Mouse (Mus musculus) liver, embryonic 15.5 days (tissue): Measurements from ENCODE around the gene Rpp14. TPM values are rescaled to one million over a fixed set of nuclear protein-coding genes. Genes with fewer than 3 reads are reported as not detected.
"Not testable (repeated sequence)": the region's sequence is repeated elsewhere in the genome, so short reads cannot be mapped to it uniquely, and the experiment has no call there.

ENCODE experiments used
- ATAC-seq: fragments of 200-750 bp; cut with Nextera tagmentation; 2 replicates; pipeline ENCODE4 v1.8.0; 2017; ENCODE audit warnings: moderate number of reproducible peaks, mild to moderate bottlenecking, moderate library complexity; ENCODE audit not compliant: insufficient read depth
- H3K27ac ChIP-seq: fragments of 300-500 bp; sonication (generic); replicated peaks from 2 replicates; pipeline ENCODE4 v1.5.1; 2015; ENCODE audit warnings: mild to moderate bottlenecking, inconsistent platforms
- H3K27me3 ChIP-seq: fragments of 300-500 bp; sonication (generic); 2 replicates; pipeline ENCODE4 v1.6.1; 2015; ENCODE audit warnings: mild to moderate bottlenecking, inconsistent platforms
- H3K36me3 ChIP-seq: fragments of 300-500 bp; sonication (generic); replicated peaks from 2 replicates; pipeline ENCODE4 v1.6.1; 2015; ENCODE audit warnings: moderate library complexity, mild to moderate bottlenecking, inconsistent platforms
- H3K4me1 ChIP-seq: fragments of 300-500 bp; sonication (generic); replicated peaks from 2 replicates; pipeline ENCODE4 v1.6.1; 2015; ENCODE audit warnings: inconsistent platforms
- H3K4me2 ChIP-seq: fragments of 300-500 bp; sonication (generic); 2 replicates; pipeline ENCODE4 v1.6.1; 2015; ENCODE audit warnings: moderate library complexity, mild to moderate bottlenecking, inconsistent platforms
- H3K4me3 ChIP-seq: fragments of 300-500 bp; sonication (generic); replicated peaks from 2 replicates; pipeline ENCODE4 v1.5.1; 2015; ENCODE audit warnings: mild to moderate bottlenecking, inconsistent platforms
- H3K9ac ChIP-seq: fragments of 300-500 bp; sonication (generic); 2 replicates; pipeline ENCODE4 v1.6.1; 2015; ENCODE audit warnings: moderate library complexity, mild to moderate bottlenecking, inconsistent platforms
- H3K9me3 ChIP-seq: fragments of 300-500 bp; sonication (generic); replicated peaks from 2 replicates; pipeline ENCODE4 v1.6.1; 2016; ENCODE audit warnings: inconsistent platforms
- WGBS: fragments of 180-500 bp; shearing (Covaris S2); methylation state at CpG from one replicate; pipeline ENCODE4 v1.1.7; 2015; ENCODE audit warnings: mixed read lengths; ENCODE audit not compliant: insufficient replicate concordance; 5-methylcytosine and 5-hydroxymethylcytosine counted together
- polyA plus RNA-seq: library from polyadenylated mRNA; unstranded; fragments of >200 nt; fragmentation: Nextera tagmentation; extraction: Ambion mirVana; gene quantifications from 2 replicates; pipeline ENCODE4 v1.2.1, GENCODE M21; 2015

Gene Rpp14
- polyA plus RNA-seq, 1 experiment from 2014 or later, result 19.9 TPM

DNA sequence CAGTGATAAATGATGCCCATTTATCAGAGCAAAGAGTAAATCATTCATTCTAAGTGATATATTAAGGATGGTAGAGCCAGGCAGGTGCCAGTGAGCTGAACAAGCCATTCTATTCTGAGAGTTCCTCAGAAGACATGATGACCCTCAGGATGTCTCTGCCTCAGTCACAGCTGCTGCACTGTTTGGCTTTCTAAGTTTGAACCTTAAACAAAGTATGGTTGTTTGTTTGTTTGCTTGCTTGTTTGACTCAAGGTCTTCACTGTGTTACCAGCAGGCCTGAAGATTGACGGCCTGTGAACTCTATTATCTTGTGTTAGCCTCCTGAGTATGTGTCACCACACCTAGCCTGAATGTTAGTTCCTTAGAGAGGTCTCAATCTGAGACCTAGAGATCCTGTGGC, 34.6 kb downstream of the Rpp14 start:
- H3K27me3 ChIP-seq, result no peaks in the 10 kb centered on the region
- no peak overlapping the region for H3K4me2 ChIP-seq
- H3K36me3 ChIP-seq, result no peaks in the 10 kb centered on the region
- no peaks in the 10 kb centered on the region; the same call in 1 of the 2 replicates for H3K4me1 ChIP-seq
- no peak overlapping the region for H3K4me3 ChIP-seq
- ATAC-seq, result no peak
- WGBS, result 68% methylated on average over 1 of the region's 1 CpGs
- no peak overlapping the region for H3K27ac ChIP-seq
- no peak overlapping the region for H3K9ac ChIP-seq
- no peaks in the 10 kb centered on the region for H3K9me3 ChIP-seq

DNA sequence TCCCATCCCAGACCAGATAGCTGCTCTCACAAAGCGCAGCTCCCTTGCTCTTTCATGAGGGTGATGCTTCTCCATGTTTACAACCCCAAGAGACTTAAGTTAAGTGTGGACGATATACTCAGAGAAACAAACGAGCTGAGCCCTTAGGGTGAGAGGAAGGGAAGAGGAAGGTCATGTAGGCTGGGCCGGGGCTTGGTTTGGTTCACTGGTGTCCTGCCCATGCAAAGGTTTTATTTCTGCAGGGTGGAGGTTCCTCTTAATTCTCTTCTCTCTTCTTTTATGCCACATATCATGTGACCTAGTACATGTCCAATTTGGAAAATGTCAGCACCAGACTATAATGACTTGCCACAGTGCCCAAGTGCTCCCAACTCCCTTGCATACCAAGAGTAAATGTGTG, 35.6 kb downstream of the Rpp14 start:
- H3K4me1 ChIP-seq, result no peaks in the 10 kb centered on the region; the same call in 1 of the 2 replicates
- 53% methylated on average over 4 of the region's 4 CpGs for whole genome bisulfite sequencing
- H3K27ac ChIP-seq, result no peak overlapping the region
- ATAC-seq, result no peak
- no peaks in the 10 kb centered on the region for H3K36me3 ChIP-seq
- no peaks in the 10 kb centered on the region for H3K27me3 ChIP-seq
- no peak overlapping the region for H3K4me2 ChIP-seq
- H3K9ac ChIP-seq, result no peak overlapping the region
- no peak overlapping the region for H3K4me3 ChIP-seq
- no peaks in the 10 kb centered on the region for H3K9me3 ChIP-seq

DNA sequence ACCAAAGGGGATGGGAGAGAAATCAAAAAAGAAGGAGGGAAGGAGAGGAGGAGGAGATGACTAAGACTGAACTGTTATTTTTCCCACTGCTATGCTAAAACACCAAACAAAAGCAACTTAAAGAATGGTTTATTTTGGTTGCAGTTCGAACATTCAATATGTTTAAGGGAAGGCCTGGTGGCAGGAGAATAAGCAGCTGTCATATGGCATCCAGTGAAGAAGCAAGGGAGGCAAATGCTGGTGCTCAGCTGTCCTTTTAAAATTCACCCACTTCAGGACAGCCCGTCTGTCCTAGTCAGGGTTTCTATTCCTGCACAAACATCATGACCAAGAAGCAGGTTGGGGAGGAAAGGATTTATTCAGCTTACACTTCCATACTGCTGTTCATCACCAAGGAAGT, 37.2 kb downstream of the Rpp14 start:
- no peak overlapping the region for H3K9ac ChIP-seq
- no peak overlapping the region for H3K4me3 ChIP-seq
- no peak overlapping the region for H3K4me2 ChIP-seq
- H3K9me3 ChIP-seq, result no peaks in the 10 kb centered on the region
- 60% methylated on average over 2 of the region's 2 CpGs for WGBS
- H3K36me3 ChIP-seq, result 0 out of 2 replicates have a peak, but pooled peaks cover 4% of the 10 kb centered on the region
- no peak for ATAC-seq
- H3K27me3 ChIP-seq, result no peaks in the 10 kb centered on the region
- no peaks in the 10 kb centered on the region for H3K4me1 ChIP-seq
- no peak overlapping the region for H3K27ac ChIP-seq

DNA sequence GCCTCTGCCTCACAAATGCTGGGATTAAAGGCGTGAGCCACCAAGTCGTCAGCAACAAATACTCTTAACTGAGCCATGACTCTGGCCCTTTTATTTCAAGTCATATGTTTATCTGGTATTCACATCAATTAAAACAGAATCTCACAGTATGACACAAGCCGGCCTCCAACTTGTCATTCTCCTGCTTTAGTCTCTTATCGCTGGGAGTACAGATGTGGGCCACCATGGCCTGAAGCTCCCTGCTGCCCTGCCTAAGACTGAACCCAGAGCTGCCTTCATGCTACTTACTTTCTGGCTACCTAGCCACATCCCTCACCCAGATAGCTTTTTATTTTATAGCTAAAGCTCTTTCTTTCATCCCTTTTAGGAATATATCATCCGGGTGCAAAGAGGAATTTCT, 39.3 kb downstream of the Rpp14 start:
- Histone ChIP-seq H3K4me2 (no peak overlapping the region), H3K4me1 (no peaks in the 10 kb centered on the region), H3K27me3 (no peaks in the 10 kb centered on the region), H3K27ac (no peak overlapping the region), H3K4me3 (no peak overlapping the region), H3K36me3 (0 out of 2 replicates have a peak, but pooled peaks cover 6% of the 10 kb centered on the region), H3K9ac (no peak overlapping the region), H3K9me3 (no peaks in the 10 kb centered on the region)
- WGBS, result 60% methylated on average over 5 of the region's 5 CpGs
- ATAC-seq, result no peak

DNA sequence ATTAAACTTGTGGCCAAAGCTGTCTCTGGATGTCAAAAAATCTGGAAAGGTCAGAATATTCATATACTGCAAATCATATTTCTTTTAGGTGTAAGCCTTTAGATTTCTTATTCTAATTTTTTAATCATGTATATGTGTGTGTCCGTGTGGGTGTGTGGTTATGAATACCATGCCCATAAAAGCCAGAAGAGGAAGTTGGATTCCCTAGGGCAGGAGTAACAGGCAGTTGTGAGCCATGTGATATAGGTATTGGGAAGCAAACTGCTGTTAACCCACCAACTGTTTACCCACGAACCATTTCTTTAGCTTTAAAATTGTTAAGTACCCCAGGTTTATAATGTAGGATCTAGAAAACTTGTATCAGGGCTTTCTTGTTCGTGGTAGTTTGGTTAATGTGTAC, 39.7 kb downstream of the Rpp14 start:
- Histone ChIP-seq H3K36me3 (0 out of 2 replicates have a peak, but pooled peaks cover 6% of the 10 kb centered on the region), H3K27ac (no peak overlapping the region), H3K9me3 (no peaks in the 10 kb centered on the region), H3K27me3 (no peaks in the 10 kb centered on the region), H3K4me3 (no peak overlapping the region), H3K9ac (no peak overlapping the region), H3K4me1 (no peaks in the 10 kb centered on the region), H3K4me2 (no peak overlapping the region)
- ATAC-seq, result no peak
- WGBS, result 57% methylated on average over 3 of the region's 3 CpGs

DNA sequence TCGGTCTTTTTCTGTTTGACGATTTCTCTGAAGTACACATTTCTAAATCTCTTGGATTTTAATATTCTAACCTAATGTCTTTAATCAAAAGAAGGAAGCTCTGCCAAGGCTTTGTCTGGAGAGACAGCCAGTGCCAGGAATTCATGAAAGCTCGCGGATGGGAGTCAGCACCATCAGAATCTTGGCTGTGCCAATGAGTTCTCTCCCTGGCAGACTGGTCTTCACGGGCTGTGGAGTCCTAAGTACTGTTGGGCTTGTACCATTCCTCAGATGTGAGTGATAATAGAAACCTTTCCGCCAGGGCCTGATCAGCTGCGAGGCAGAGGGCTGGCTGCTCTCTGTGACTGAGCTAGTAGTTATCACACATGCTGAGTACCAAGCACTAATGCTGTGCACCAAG, 43.0 kb downstream of the Rpp14 start:
- Histone ChIP-seq H3K4me1 (no peaks in the 10 kb centered on the region), H3K36me3 (0 out of 2 replicates have a peak, but pooled peaks cover 8% of the 10 kb centered on the region), H3K4me2 (no peak overlapping the region), H3K27ac (no peak overlapping the region), H3K9me3 (no peaks in the 10 kb centered on the region), H3K27me3 (no peaks in the 10 kb centered on the region), H3K9ac (no peak overlapping the region), H3K4me3 (no peak overlapping the region)
- 70% methylated on average over 7 of the region's 7 CpGs for WGBS
- no peak for ATAC-seq

DNA sequence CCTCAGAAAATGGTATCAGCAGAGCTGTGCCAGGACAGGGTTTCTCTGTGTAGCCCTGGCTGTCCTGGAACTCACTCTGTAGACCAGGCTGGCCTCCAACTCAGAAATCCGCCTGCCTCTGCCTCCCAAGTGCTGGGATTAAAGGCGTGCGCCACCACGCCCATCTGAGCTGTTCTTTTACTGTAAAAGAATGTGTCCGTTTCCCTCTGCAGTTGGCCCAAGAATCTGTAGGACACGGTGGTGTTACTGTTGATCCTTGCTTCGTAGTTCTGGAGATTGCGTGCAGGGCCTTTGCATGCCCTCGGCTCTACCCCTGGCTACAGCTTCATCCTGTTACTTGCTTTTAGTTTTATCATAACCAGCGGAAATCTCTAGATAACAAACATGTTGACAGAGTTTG, 43.4 kb downstream of the Rpp14 start:
- H3K9ac ChIP-seq, H3K4me3 ChIP-seq, H3K4me1 ChIP-seq, H3K4me2 ChIP-seq, H3K36me3 ChIP-seq, H3K9me3 ChIP-seq, ATAC-seq, H3K27me3 ChIP-seq, H3K27ac ChIP-seq: not testable (repeated sequence)
- WGBS, result 81% methylated on average over 10 of the region's 10 CpGs

DNA sequence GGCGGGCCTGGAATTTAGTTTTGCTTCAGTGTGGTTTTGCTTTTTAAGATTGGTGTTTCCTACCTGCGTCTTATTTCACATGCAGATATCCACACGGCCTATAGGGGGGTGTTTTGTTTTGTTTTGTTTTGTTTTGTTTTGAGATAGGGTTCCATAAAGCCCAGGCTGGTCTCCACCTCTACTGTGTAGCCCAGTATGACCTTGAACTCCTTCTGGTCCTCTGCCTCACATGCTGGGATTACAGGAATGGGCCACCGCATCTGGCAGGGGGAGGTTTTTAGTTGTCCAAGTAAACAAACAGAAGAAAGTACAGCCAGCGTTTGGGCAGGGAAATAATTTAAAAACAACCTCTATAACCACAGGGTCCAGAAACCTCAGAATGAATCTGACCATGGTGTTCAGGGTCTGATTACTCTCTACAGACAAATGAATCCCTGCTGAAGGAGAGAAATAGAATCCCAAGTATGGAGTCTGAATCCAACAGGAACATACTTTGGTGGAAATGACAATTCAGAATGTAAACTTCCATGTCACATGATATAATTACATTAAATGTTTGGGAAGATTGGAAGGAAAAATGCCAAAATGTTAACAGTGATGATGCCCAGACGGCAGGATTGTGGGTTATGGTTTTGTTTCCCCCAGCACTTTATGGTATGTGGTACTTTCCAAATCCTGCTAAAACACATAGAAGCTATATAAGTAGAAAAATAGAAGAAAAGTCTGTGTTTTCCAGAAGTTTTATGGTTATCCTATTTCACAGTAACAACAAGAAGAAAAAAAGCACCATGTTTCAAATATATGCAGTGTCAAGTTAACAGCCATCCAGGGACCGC, 44.1 kb downstream of the Rpp14 start:
- Histone ChIP-seq H3K9ac (no peak overlapping the region), H3K4me3 (no peak overlapping the region), H3K27me3 (no peaks in the 10 kb centered on the region), H3K9me3 (no peaks in the 10 kb centered on the region), H3K4me2 (no peak overlapping the region), H3K4me1 (no peaks in the 10 kb centered on the region), H3K36me3 (0 out of 2 replicates have a peak, but pooled peaks cover 8% of the 10 kb centered on the region), H3K27ac (no peak overlapping the region)
- no peak for ATAC-seq
- 64% methylated on average over 7 of the region's 7 CpGs for WGBS

DNA sequence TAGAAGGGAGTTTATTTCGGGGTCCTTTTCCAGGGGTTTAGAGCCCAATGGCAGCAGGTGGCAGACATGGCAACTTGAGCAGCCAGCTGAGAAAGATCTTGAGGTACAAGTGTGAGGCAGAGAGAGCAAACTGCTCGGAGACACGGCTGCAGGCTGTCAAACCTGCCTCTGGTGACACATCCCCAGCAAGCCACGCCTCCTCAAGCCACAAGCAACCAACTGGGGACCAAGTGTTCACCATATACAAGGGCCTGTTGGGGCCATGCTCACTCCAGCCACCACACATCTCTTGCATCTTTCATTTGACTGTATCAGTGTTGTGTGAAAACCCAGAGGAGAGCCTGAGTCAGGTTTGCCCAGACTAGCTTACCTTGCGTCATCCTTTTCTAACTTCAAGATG, 47.8 kb downstream of the Rpp14 start:
- ATAC-seq, result no peak
- Histone ChIP-seq H3K4me2 (no peak overlapping the region), H3K9me3 (no peaks in the 10 kb centered on the region), H3K9ac (no peak overlapping the region), H3K4me3 (no peak overlapping the region), H3K4me1 (no peaks in the 10 kb centered on the region), H3K36me3 (0 out of 2 replicates have a peak, but pooled peaks cover 6% of the 10 kb centered on the region), H3K27ac (no peak overlapping the region), H3K27me3 (no peaks in the 10 kb centered on the region)
- WGBS, result 55% methylated on average over 5 of the region's 5 CpGs

DNA sequence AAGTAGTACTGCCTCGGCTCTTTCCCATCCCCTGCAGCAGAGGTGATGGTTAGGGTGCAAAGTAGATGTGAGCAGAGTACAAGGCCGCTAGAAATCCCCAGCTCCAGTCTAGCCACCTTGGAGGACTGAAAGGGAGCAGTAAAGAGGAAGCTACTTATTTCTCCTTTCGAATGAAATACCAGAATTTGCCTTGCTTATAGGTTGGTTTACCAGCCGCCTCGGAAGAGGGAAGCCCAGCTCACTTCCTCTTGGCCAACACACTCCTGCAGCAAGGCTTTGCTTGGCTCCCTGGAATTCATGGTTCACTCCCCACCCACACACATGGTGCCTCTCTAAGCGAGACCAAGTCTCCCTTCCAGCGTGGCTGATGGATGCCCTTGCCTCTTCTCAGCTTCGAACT, 52.6 kb downstream of the Rpp14 start:
- H3K4me2 ChIP-seq, result no peak overlapping the region
- peaks cover 2% of the 10 kb centered on the region; the same call in 1 of the 2 replicates for H3K4me1 ChIP-seq
- peaks cover 10% of the 10 kb centered on the region for H3K36me3 ChIP-seq
- 39% methylated on average over 8 of the region's 8 CpGs for WGBS
- H3K9me3 ChIP-seq, result no peaks in the 10 kb centered on the region
- no peak overlapping the region for H3K4me3 ChIP-seq
- ATAC-seq, result peak; percentile 22; the same call in 1 of the 2 replicates
- no peaks in the 10 kb centered on the region for H3K27me3 ChIP-seq
- H3K27ac ChIP-seq, result no peak overlapping the region
- no peak overlapping the region for H3K9ac ChIP-seq

DNA sequence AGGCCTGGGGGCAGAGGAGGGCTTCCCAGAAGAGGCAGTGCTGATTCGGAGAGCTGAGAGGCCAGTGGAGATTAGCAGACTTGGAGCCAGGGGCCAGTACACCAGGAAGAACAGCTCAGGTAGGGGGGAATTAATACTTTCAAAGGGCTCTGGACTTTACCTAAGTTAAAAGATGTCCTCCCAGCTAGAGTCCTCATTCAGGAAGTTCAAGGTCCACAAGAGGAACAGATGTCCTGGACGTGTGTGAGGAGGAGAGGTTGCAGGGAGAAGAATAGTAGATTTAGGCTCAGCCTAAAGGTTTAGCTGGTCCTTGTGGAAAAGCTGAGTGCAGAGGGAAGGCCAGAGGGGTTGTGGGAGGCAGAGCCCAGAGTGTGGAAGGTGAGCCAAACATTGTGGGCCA, 54.1 kb downstream of the Rpp14 start:
- Histone ChIP-seq H3K4me1 (peaks cover 2% of the 10 kb centered on the region; the same call in 1 of the 2 replicates), H3K27me3 (no peaks in the 10 kb centered on the region), H3K27ac (no peak overlapping the region), H3K36me3 (peaks cover 23% of the 10 kb centered on the region), H3K4me3 (no peak overlapping the region), H3K9me3 (no peaks in the 10 kb centered on the region), H3K9ac (no peak overlapping the region), H3K4me2 (no peak overlapping the region)
- ATAC-seq, result no peak
- WGBS, result 66% methylated on average over 2 of the region's 2 CpGs
